Mouse (Mus musculus): Measurements from ENCODE around the gene Hip1r. TPM values are rescaled to one million over a fixed set of nuclear protein-coding genes. Genes with fewer than 3 reads are reported as not detected.

Gene Hip1r
- polyA plus RNA-seq, 1 experiment: 18.3 TPM

DNA sequence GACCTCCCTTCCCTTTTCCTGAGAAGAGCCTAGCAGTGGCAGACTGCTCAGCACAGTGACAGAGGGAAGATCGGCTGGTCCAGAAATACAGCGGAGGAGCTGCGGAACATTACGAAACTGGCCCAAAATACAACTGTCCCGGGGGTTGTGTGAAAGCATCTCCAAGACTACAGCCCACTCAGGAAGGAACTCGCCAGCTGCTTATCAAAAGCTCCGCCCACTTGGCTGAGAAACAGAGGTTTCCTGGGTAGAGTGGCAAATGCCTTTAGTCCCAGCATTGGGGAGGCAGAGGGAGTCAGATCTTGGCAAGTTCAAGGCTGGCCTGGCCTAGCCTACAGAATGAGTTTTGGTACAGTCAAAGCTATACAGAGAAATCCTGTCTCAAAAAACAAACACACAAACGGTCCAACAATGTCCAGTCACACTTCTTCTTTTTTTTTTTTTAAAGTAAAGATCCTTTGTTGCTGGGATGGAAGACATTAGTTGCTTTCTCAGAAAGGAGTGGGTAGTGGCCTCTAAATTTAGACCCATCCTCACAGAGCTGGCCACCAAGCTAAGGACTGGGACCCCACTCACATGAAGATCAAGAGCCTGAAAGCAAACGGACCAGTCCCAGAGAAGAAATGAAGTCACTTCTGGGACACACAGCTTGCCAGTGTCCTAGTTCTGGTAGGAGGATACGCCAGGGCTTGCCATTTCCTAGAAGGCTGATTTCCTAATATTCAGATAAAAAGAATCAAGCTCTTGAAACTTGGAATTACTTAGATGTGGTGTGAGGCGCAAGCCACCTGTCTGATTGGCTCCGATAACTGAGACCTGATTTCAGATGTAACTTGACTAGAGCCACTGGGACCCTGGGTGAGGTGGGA is 46.2 kb downstream of the Hip1r start:
- Histone ChIP-seq H3K4me1 (ENCODE audit: control insufficient read depth, insufficient read depth, low read length) (peaks cover 14% of the 10 kb centered on the region), H3K4me3 (ENCODE audit: insufficient read depth, low read depth, low read length) (no peak overlapping the region), H3K27me3 (replicated peaks; ENCODE audit: control insufficient read depth, insufficient read depth, low read length) (no peaks in the 10 kb centered on the region), H3K27ac (ENCODE audit: insufficient read depth, low read depth, low read length) (0 out of 2 replicates have a peak overlapping the region, but pooled peaks have one; percentile 13), H3K36me3 (ENCODE audit: control insufficient read depth, insufficient read depth, low read length) (no peaks in the 10 kb centered on the region)
- TF ChIP-seq POLR2A (IDR thresholded peaks at IDR 0.05; ENCODE audit: low read depth, low read length) (no peak), CTCF (conservative IDR thresholded peaks at IDR 0.05; ENCODE audit: insufficient read depth, insufficient read length, low read depth, low read length) (no peak)
- 60% methylated on average over 12 of the region's 12 CpGs for WGBS
- DNase-seq: peak; percentile 83

DNA sequence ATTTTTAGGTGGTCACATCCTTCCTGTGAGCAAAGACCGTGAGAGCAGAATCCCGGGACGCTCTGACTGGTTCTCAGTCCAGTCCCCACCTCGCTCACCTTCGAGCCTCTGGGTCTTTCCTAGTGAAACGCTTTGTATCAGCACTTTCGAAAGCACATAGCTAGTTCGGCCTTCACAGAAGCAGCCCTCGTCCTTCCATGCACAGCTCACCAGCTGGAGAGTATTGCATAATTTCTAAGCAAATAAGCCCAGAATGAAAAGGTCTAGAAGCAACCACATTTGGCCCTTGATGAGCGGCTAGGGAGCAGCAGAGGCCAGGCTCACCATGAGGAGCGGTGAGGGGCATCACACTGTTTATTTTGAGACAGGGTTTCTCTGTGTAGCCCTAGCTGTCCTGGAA is 47.7 kb downstream of the Hip1r start:
- no peak for DNase-seq
- Histone ChIP-seq H3K4me1 (ENCODE audit: control insufficient read depth, insufficient read depth, low read length) (peaks cover 27% of the 10 kb centered on the region), H3K4me3 (ENCODE audit: insufficient read depth, low read depth, low read length) (no peak overlapping the region), H3K27ac (ENCODE audit: insufficient read depth, low read depth, low read length) (no peak overlapping the region), H3K27me3 (replicated peaks; ENCODE audit: control insufficient read depth, insufficient read depth, low read length) (no peaks in the 10 kb centered on the region), H3K36me3 (ENCODE audit: control insufficient read depth, insufficient read depth, low read length) (no peaks in the 10 kb centered on the region)
- TF ChIP-seq POLR2A (IDR thresholded peaks at IDR 0.05; ENCODE audit: low read depth, low read length) (no peak), CTCF (conservative IDR thresholded peaks at IDR 0.05; ENCODE audit: insufficient read depth, insufficient read length, low read depth, low read length) (no peak)
- 89% methylated on average over 11 of the region's 11 CpGs for WGBS

DNA sequence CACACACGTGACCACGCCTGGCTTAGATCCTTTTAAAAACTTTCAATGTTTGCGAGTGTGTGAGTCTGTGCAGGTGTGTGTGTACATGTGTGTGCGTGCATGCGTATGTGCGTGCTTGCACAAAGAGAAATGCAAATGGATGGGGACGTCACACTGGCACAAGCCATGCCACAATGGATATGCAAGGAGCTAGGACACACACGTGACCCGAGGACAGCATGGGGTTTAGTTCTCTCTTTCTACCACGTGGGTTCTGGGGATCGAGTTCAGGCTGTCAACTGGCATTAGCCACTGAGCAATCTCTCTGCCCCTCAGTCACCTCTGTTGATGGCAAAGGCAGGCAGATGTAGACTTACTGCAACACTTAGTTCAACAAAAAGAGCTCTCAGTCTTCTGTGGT is 48.3 kb downstream of the Hip1r start:
- 88% methylated on average over 11 of the region's 11 CpGs for WGBS
- DNase-seq: no peak
- H3K36me3 ChIP-seq (ENCODE audit: control insufficient read depth, insufficient read depth, low read length): no peaks in the 10 kb centered on the region
- no peak overlapping the region for H3K27ac ChIP-seq (ENCODE audit: insufficient read depth, low read depth, low read length)
- H3K27me3 ChIP-seq (replicated peaks; ENCODE audit: control insufficient read depth, insufficient read depth, low read length): no peaks in the 10 kb centered on the region
- peaks cover 27% of the 10 kb centered on the region for H3K4me1 ChIP-seq (ENCODE audit: control insufficient read depth, insufficient read depth, low read length)
- TF ChIP-seq CTCF (conservative IDR thresholded peaks at IDR 0.05; ENCODE audit: insufficient read depth, insufficient read length, low read depth, low read length): no peak
- no peak for TF ChIP-seq POLR2A (IDR thresholded peaks at IDR 0.05; ENCODE audit: low read depth, low read length)
- no peak overlapping the region for H3K4me3 ChIP-seq (ENCODE audit: insufficient read depth, low read depth, low read length)

DNA sequence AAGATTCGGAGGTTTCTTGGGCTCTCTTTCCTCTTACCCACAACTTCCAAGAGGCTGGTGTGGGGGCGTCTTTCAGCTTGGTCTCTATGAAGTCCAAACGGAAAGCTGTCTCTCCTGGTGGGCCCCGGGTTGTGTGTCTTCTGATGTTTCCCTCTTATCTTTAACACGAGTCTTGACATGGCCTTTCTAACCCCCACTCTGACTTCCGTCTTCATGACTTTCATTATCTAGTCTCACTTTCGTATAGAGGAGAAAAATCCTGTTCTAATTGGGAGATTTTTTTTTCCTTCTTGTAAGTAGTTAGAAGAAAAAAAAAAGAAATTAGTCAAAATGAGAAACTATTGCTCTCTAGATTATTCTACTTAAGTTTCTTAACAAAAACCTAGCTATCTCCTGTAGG is 48.9 kb downstream of the Hip1r start:
- H3K4me1 ChIP-seq (ENCODE audit: control insufficient read depth, insufficient read depth, low read length): peaks cover 27% of the 10 kb centered on the region

DNA sequence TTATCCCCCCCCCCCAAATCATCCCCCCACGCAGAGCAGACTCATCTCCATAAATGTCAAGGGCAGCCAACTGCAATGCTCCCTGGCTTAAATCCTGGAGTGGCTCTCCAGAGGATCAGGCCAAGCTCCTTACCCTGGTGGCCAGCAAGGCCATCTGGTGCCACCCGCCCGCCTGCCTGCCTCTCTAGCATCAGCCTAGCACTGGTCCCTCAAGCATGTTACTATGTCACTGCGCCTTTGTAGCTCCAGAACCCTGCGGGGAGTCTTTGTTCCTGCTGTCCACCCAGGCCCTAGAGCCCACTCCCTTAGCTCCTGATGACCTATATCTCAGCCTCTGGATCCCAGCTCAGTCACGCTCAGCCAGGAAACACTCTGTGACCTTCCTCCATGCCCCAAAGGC is 51.2 kb downstream of the Hip1r start:
- Histone ChIP-seq H3K27me3 (replicated peaks; ENCODE audit: control insufficient read depth, insufficient read depth, low read length) (no peaks in the 10 kb centered on the region), H3K36me3 (ENCODE audit: control insufficient read depth, insufficient read depth, low read length) (no peaks in the 10 kb centered on the region), H3K4me3 (ENCODE audit: insufficient read depth, low read depth, low read length) (no peak overlapping the region), H3K4me1 (ENCODE audit: control insufficient read depth, insufficient read depth, low read length) (peaks cover 34% of the 10 kb centered on the region), H3K27ac (ENCODE audit: insufficient read depth, low read depth, low read length) (peak overlapping the region; percentile 87)
- DNase-seq: no peak
- TF ChIP-seq CTCF (conservative IDR thresholded peaks at IDR 0.05; ENCODE audit: insufficient read depth, insufficient read length, low read depth, low read length) (no peak), POLR2A (IDR thresholded peaks at IDR 0.05; ENCODE audit: low read depth, low read length) (no peak)
- WGBS: 61% methylated on average over 6 of the region's 6 CpGs

More for the DNA sequence above, 48.9 kb downstream of the Hip1r start:
- Histone ChIP-seq H3K36me3 (ENCODE audit: control insufficient read depth, insufficient read depth, low read length) (no peaks in the 10 kb centered on the region), H3K27ac (ENCODE audit: insufficient read depth, low read depth, low read length) (no peak overlapping the region), H3K27me3 (replicated peaks; ENCODE audit: control insufficient read depth, insufficient read depth, low read length) (no peaks in the 10 kb centered on the region), H3K4me3 (ENCODE audit: insufficient read depth, low read depth, low read length) (no peak overlapping the region)
- DNase-seq: no peak
- WGBS: 72% methylated on average over 7 of the region's 7 CpGs
- TF ChIP-seq CTCF (conservative IDR thresholded peaks at IDR 0.05; ENCODE audit: insufficient read depth, insufficient read length, low read depth, low read length) (no peak), POLR2A (IDR thresholded peaks at IDR 0.05; ENCODE audit: low read depth, low read length) (no peak)

DNA sequence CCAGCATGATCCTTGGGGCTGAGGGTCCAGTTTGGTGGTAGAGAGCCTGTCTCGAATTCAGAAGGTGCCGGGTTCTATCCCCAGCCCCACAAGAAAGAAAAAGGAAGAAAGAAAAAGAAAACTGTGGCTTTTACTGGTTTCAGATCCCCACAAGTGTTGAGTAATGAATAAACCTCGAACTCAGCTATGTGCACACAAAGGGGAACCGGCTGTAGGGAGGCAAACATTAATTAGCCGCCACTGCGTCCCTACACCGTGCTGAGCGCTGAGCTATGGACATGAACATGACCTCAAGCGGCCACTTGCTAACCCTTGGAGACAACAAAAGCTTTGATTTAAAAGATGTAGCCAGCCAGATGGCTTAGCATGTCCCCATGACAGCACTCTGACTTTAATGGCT is 51.7 kb downstream of the Hip1r start:
- no peak for DNase-seq
- TF ChIP-seq CTCF (conservative IDR thresholded peaks at IDR 0.05; ENCODE audit: insufficient read depth, insufficient read length, low read depth, low read length) (no peak), POLR2A (IDR thresholded peaks at IDR 0.05; ENCODE audit: low read depth, low read length) (no peak)
- H3K27ac ChIP-seq (ENCODE audit: insufficient read depth, low read depth, low read length): peak overlapping the region; percentile 87

DNA sequence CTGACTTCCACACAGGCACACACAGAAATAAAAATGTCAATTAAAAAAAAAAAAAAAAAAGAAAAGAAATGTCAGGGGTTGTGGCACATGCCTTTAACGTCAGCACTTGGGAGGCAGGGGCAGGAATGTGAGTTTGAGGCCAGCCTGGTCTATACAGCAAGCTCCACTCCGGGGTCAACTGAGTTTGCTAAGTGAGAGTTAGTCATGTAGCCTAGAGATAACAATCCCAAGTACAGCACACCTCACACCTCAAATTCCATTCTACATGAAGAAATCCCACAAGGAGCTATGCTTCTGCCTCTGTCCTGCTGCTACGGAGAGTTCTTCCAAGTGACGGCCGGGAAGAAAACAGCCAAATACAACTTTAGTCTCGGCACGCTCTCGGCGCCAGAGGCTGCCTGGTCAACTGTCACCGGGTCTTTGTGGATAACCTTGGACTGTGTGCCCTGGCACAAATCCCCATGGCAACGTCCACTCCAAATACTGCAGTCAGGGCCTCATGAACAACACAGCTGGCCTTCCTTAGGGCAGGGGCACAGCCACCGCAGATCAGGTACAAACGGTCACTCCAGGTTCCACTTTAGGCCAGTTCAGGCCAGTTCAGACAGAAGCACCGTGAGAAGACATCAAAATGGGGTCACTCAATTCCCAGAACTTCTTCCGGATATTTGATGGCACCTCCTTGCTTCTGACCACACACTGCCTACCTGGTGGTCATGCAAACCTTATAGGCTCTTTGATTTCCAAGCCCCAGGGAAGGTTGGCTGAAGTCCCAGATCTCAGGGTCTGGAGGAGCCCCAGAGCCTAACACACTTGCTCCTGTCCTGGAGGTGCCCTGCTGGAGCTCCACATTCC is 52.4 kb downstream of the Hip1r start:
- Histone ChIP-seq H3K4me1 (ENCODE audit: control insufficient read depth, insufficient read depth, low read length) (peaks cover 34% of the 10 kb centered on the region), H3K4me3 (ENCODE audit: insufficient read depth, low read depth, low read length) (no peak overlapping the region)
- DNase-seq: peak; percentile 88

More for the DNA sequence above, 51.7 kb downstream of the Hip1r start:
- H3K27me3 ChIP-seq (replicated peaks; ENCODE audit: control insufficient read depth, insufficient read depth, low read length): no peaks in the 10 kb centered on the region
- no peak overlapping the region for H3K4me3 ChIP-seq (ENCODE audit: insufficient read depth, low read depth, low read length)
- WGBS: 47% methylated on average over 9 of the region's 9 CpGs
- peaks cover 34% of the 10 kb centered on the region for H3K4me1 ChIP-seq (ENCODE audit: control insufficient read depth, insufficient read depth, low read length)
- no peaks in the 10 kb centered on the region for H3K36me3 ChIP-seq (ENCODE audit: control insufficient read depth, insufficient read depth, low read length)

More for the DNA sequence above, 52.4 kb downstream of the Hip1r start:
- Histone ChIP-seq H3K36me3 (ENCODE audit: control insufficient read depth, insufficient read depth, low read length) (no peaks in the 10 kb centered on the region), H3K27ac (ENCODE audit: insufficient read depth, low read depth, low read length) (peak overlapping the region; percentile 87), H3K27me3 (replicated peaks; ENCODE audit: control insufficient read depth, insufficient read depth, low read length) (no peaks in the 10 kb centered on the region)
- TF ChIP-seq POLR2A (IDR thresholded peaks at IDR 0.05; ENCODE audit: low read depth, low read length) (no peak), CTCF (conservative IDR thresholded peaks at IDR 0.05; ENCODE audit: insufficient read depth, insufficient read length, low read depth, low read length) (no peak)
- WGBS: 32% methylated on average over 15 of the region's 15 CpGs
